Mouse (Mus musculus) stomach, embryonic 16.5 days (tissue): Measurements from ENCODE around the gene Dync1i2. TPM values are rescaled to one million over a fixed set of nuclear protein-coding genes. Genes with fewer than 3 reads are reported as not detected.

ENCODE experiments used
- ATAC-seq: fragments of 200-750 bp; cut with Nextera tagmentation; 2 replicates; pipeline ENCODE4 v1.8.0; 2017; ENCODE audit warnings: moderate number of reproducible peaks, moderate TSS enrichment; ENCODE audit not compliant: insufficient read depth, low FRiP score
- H3K27ac ChIP-seq: fragments of 300-500 bp; sonication (generic); 2 replicates; pipeline ENCODE4 v1.5.1; 2014; ENCODE audit warnings: low read length
- H3K27me3 ChIP-seq: fragments of 300-500 bp; sonication (generic); 2 replicates; pipeline ENCODE4 v1.6.1; 2014; ENCODE audit warnings: low read length, control low read depth, mixed read lengths; ENCODE audit not compliant: control insufficient read depth, insufficient read depth
- H3K36me3 ChIP-seq: fragments of 300-500 bp; sonication (generic); 2 replicates; pipeline ENCODE4 v1.6.1; 2014; ENCODE audit warnings: low read length; ENCODE audit not compliant: control insufficient read depth, insufficient read depth
- H3K4me1 ChIP-seq: fragments of 300-500 bp; sonication (generic); 2 replicates; pipeline ENCODE4 v1.6.1; 2014; ENCODE audit warnings: low read length, control low read depth, mixed read lengths; ENCODE audit not compliant: control insufficient read depth, insufficient read depth
- H3K4me2 ChIP-seq: fragments of 300-500 bp; sonication (generic); 2 replicates; pipeline ENCODE4 v1.6.1; 2014; ENCODE audit warnings: low read depth, low read length, mixed read lengths
- H3K4me3 ChIP-seq: fragments of 300-500 bp; sonication (generic); replicated peaks from 2 replicates; pipeline ENCODE4 v1.5.1; 2014; ENCODE audit warnings: mild to moderate bottlenecking, low read length
- H3K9ac ChIP-seq: fragments of 300-500 bp; sonication (generic); 2 replicates; pipeline ENCODE4 v1.6.1; 2014; ENCODE audit warnings: low read length
- H3K9me3 ChIP-seq: fragments of 300-500 bp; sonication (generic); replicated peaks from 2 replicates; pipeline ENCODE4 v1.6.1; 2016; ENCODE audit warnings: low read length, control low read depth; ENCODE audit not compliant: control insufficient read depth
- WGBS: fragments of 180-500 bp; shearing (Covaris S2); extraction: QIAGEN DNeasy Blood & Tissue Kit; methylation state at CpG from one replicate; pipeline ENCODE4 v1.1.7; 2014; 5-methylcytosine and 5-hydroxymethylcytosine counted together
- polyA plus RNA-seq: library from polyadenylated mRNA; unstranded; fragments of >200 nt; fragmentation: Nextera tagmentation; extraction: Ambion mirVana; gene quantifications from 2 replicates; pipeline ENCODE4 v1.2.1, GENCODE M21; 2015

Dync1i2 gene
- polyA plus RNA-seq, 1 experiment from 2014 or later: 77.1 TPM

- whole genome bisulfite sequencing: 61% methylated on average over 3 of the region's 3 CpGs
- Histone ChIP-seq H3K9ac (no peak overlapping the region), H3K36me3 (no peaks in the 10 kb centered on the region), H3K4me3 (no peak overlapping the region), H3K27ac (no peak overlapping the region), H3K9me3 (no peaks in the 10 kb centered on the region), H3K4me2 (no peak overlapping the region), H3K27me3 (no peaks in the 10 kb centered on the region), H3K4me1 (peaks cover 11% of the 10 kb centered on the region; the same call in 1 of the 2 replicates)
- ATAC-seq: no peak
Observed at GRCm38 (mm10) chr2:71198907-71199306, 12.6 kb upstream of the Dync1i2 start.

GRCm38 (mm10) chr2:71200485-71200884, 11.0 kb upstream of the Dync1i2 start:
- Histone ChIP-seq H3K9me3 (no peaks in the 10 kb centered on the region), H3K9ac (no peak overlapping the region), H3K4me1 (peaks cover 7% of the 10 kb centered on the region; the same call in 1 of the 2 replicates), H3K4me3 (no peak overlapping the region), H3K4me2 (no peak overlapping the region), H3K27me3 (no peaks in the 10 kb centered on the region), H3K36me3 (no peaks in the 10 kb centered on the region), H3K27ac (no peak overlapping the region)
- no peak for ATAC-seq
- WGBS: 54% methylated on average over 4 of the region's 4 CpGs

- no peak for ATAC-seq
- H3K4me1 ChIP-seq: peaks cover 5% of the 10 kb centered on the region; the same call in 1 of the 2 replicates
Observed at GRCm38 (mm10) chr2:71201886-71202285, 9.6 kb upstream of the Dync1i2 start.

GRCm38 (mm10) chr2:71203819-71204432, 7.6 kb upstream of the Dync1i2 start:
- Histone ChIP-seq H3K9me3 (no peaks in the 10 kb centered on the region), H3K27me3 (no peaks in the 10 kb centered on the region), H3K4me2 (0 out of 2 replicates have a peak overlapping the region, but pooled peaks have one; percentile 15), H3K4me3 (no peak overlapping the region), H3K9ac (no peak overlapping the region), H3K27ac (no peak overlapping the region), H3K36me3 (no peaks in the 10 kb centered on the region), H3K4me1 (no peaks in the 10 kb centered on the region)
- peak; percentile 76 for ATAC-seq
- 49% methylated on average over 16 of the region's 16 CpGs for WGBS

More at GRCm38 (mm10) chr2:71201886-71202285, 9.6 kb upstream of the Dync1i2 start:
- no peaks in the 10 kb centered on the region for H3K9me3 ChIP-seq
- no peaks in the 10 kb centered on the region for H3K27me3 ChIP-seq
- H3K36me3 ChIP-seq: no peaks in the 10 kb centered on the region
- no peak overlapping the region for H3K27ac ChIP-seq
- no peak overlapping the region for H3K4me3 ChIP-seq
- WGBS: 55% methylated on average over 2 of the region's 2 CpGs
- no peak overlapping the region for H3K4me2 ChIP-seq
- H3K9ac ChIP-seq: no peak overlapping the region

GRCm38 (mm10) chr2:71209041-71209755, 2.3 kb upstream of the Dync1i2 start:
- no peaks in the 10 kb centered on the region for H3K36me3 ChIP-seq
- no peaks in the 10 kb centered on the region for H3K27me3 ChIP-seq
- no peak overlapping the region for H3K4me3 ChIP-seq
- ATAC-seq: no peak
- H3K27ac ChIP-seq: no peak overlapping the region
- H3K9ac ChIP-seq: no peak overlapping the region
- H3K4me1 ChIP-seq: peaks cover 7% of the 10 kb centered on the region; the same call in 1 of the 2 replicates
- H3K4me2 ChIP-seq: no peak overlapping the region
- H3K9me3 ChIP-seq: no peaks in the 10 kb centered on the region
- WGBS: 69% methylated on average over 5 of the region's 5 CpGs

GRCm38 (mm10) chr2:71211096-71211495, 410 bp upstream of the Dync1i2 start:
- Histone ChIP-seq H3K4me1 (peaks cover 7% of the 10 kb centered on the region; the same call in 1 of the 2 replicates), H3K4me2 (no peak overlapping the region), H3K4me3 (0 out of 2 replicates have a peak overlapping the region, but pooled peaks have one; percentile 68), H3K9me3 (no peaks in the 10 kb centered on the region), H3K27me3 (no peaks in the 10 kb centered on the region), H3K27ac (no peak overlapping the region), H3K9ac (no peak overlapping the region), H3K36me3 (no peaks in the 10 kb centered on the region)
- 0 out of 2 replicates have a peak, but pooled peaks have one; percentile 14 for ATAC-seq
- 81% methylated on average over 2 of the region's 2 CpGs for WGBS

GRCm38 (mm10) chr2:71212360-71212726, 837 bp downstream of the Dync1i2 start:
- H3K4me3 ChIP-seq: peak overlapping the region; percentile 68
- no peaks in the 10 kb centered on the region for H3K27me3 ChIP-seq
- peak overlapping the region; percentile 83 for H3K9ac ChIP-seq
- WGBS: 0% methylated on average over 6 of the region's 6 CpGs
- H3K27ac ChIP-seq: peak overlapping the region; percentile 87
- peak overlapping the region; percentile 68 for H3K4me2 ChIP-seq
- ATAC-seq: no peak
- no peaks in the 10 kb centered on the region for H3K9me3 ChIP-seq
- H3K36me3 ChIP-seq: no peaks in the 10 kb centered on the region
- peaks cover 7% of the 10 kb centered on the region; the same call in 1 of the 2 replicates for H3K4me1 ChIP-seq

- H3K27ac ChIP-seq: no peak overlapping the region
- 88% methylated on average over 1 of the region's 1 CpGs for WGBS
- no peak overlapping the region for H3K4me2 ChIP-seq
- no peaks in the 10 kb centered on the region for H3K9me3 ChIP-seq
- H3K9ac ChIP-seq: no peak overlapping the region
- H3K36me3 ChIP-seq: peaks cover 20% of the 10 kb centered on the region
- ATAC-seq: no peak
- no peaks in the 10 kb centered on the region for H3K4me1 ChIP-seq
- no peak overlapping the region for H3K4me3 ChIP-seq
- H3K27me3 ChIP-seq: no peaks in the 10 kb centered on the region
Observed at GRCm38 (mm10) chr2:71221020-71221419, 9.5 kb downstream of the Dync1i2 start.

- H3K27me3 ChIP-seq: no peaks in the 10 kb centered on the region
- no peak overlapping the region for H3K4me2 ChIP-seq
- no peaks in the 10 kb centered on the region for H3K9me3 ChIP-seq
- no peak overlapping the region for H3K9ac ChIP-seq
- no peaks in the 10 kb centered on the region for H3K4me1 ChIP-seq
- ATAC-seq: no peak
- H3K36me3 ChIP-seq: peaks cover 6% of the 10 kb centered on the region
- H3K4me3 ChIP-seq: no peak overlapping the region
- H3K27ac ChIP-seq: no peak overlapping the region
- WGBS: 48% methylated on average over 1 of the region's 1 CpGs
Observed at GRCm38 (mm10) chr2:71227398-71227797, 15.9 kb downstream of the Dync1i2 start.
